Mouse (Mus musculus) megakaryocyte, embryonic 14.5 days (primary cell): ENCODE data around the gene Mamdc4.

ENCODE experiments used
- FLI1 ChIP-seq: IDR thresholded peaks from 2 replicates; pipeline ENCODE4 v1.6.1; 2012; ENCODE audit warnings: low read length, inconsistent platforms, mixed read lengths
- GATA1 ChIP-seq: IDR thresholded peaks from 3 replicates; pipeline ENCODE4 v1.6.1; 2012; ENCODE audit warnings: mixed read lengths, low read length, inconsistent platforms, borderline replicate concordance

DNA sequence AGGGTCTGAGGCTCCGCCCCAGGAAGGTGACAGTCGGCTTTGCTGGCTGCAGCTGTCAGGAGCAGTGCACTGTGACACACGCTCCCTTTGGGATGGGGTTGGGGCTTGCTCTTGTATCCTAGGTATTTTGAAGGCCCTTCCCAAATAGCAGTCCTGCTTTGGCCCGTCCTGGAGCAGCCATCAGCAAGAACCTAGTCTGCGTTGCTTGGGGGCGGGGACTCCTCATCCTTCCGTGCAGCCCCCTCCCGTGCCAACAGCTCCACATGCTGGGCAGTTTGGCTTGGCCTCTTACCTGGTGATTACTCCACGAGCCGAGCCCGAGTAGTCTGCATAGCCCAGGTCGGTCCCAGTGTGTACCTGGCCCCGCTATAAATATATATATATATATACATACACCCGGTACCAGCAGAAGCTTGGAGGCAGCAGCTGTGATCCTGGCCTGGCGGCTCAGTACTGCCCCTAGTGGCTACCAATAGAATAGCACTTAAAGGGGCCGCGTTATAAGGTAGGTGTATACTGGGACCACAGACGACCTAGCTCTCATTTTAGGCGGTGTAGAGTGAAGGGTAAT lies 6.7 kb upstream of the Mamdc4 start, which contains the start of gene Ajm1:
- TF ChIP-seq GATA1 (no peak), FLI1 (no peak)
